Mouse (Mus musculus) heart, adult 2 months (tissue): Measurements from ENCODE around the gene Slc43a2. TPM values are rescaled to one million over a fixed set of nuclear protein-coding genes. Genes with fewer than 3 reads are reported as not detected.
A peak's percentile ranks its signal among the peaks of the same experiment; 100 is the strongest.

Source experiments
- DNase-seq, 2 experiments: peaks; one replicate each; pipeline ENCODE4 v3.0.0; 2021
- H3K27ac ChIP-seq: fragments of 200-600 bp; 2 replicates; pipeline ENCODE4 v1.8.1; 2022
- H3K27me3 ChIP-seq: fragments of 200-500 bp; 2 replicates; pipeline ENCODE4 v1.6.1; 2012; ENCODE audit warnings: mild to moderate bottlenecking, low read length, inconsistent platforms, mixed read lengths; ENCODE audit not compliant: control insufficient read depth, insufficient read depth
- H3K36me3 ChIP-seq: fragments of 200-500 bp; 2 replicates; pipeline ENCODE4 v1.6.1; 2012; ENCODE audit warnings: low read length, inconsistent platforms; ENCODE audit not compliant: control insufficient read depth, insufficient read depth
- H3K4me1 ChIP-seq: fragments of 200-500 bp; 2 replicates; pipeline ENCODE4 v1.6.1; 2011; ENCODE audit warnings: low read length; ENCODE audit not compliant: control insufficient read depth, insufficient read depth
- H3K4me3 ChIP-seq: fragments of 200-600 bp; 2 replicates; pipeline ENCODE4 v1.8.1; 2022
- H3K79me2 ChIP-seq: fragments of 200-500 bp; replicated peaks from 2 replicates; pipeline ENCODE4 v1.6.1; 2012; ENCODE audit warnings: mild to moderate bottlenecking, inconsistent platforms, low read length, moderate library complexity, mixed read lengths; ENCODE audit not compliant: control insufficient read depth, insufficient read depth
- H3K9ac ChIP-seq: fragments of 200-500 bp; 2 replicates; pipeline ENCODE4 v1.6.1; 2012; ENCODE audit warnings: low read depth, mild to moderate bottlenecking, control low read depth, inconsistent platforms, low read length, mixed read lengths
- CTCF ChIP-seq: fragments of 200-600 bp; IDR thresholded peaks from 2 replicates; pipeline ENCODE4 v1.8.1; 2022; ENCODE audit warnings: antibody characterized with exemption, mild to moderate bottlenecking, moderate library complexity
- EP300 ChIP-seq: fragments of 200-500 bp; IDR thresholded peaks from 2 replicates; pipeline ENCODE4 v1.6.1; 2011; ENCODE audit warnings: low read depth, low read length, control low read depth; ENCODE audit not compliant: insufficient read depth
- POLR2A ChIP-seq: fragments of 200-500 bp; IDR thresholded peaks from 2 replicates; pipeline ENCODE4 v1.6.1; 2011; ENCODE audit warnings: mild to moderate bottlenecking, low read depth, low read length, control low read depth; ENCODE audit not compliant: insufficient read depth
- WGBS: fragments of 180-500 bp; shearing (Covaris S2); methylation state at CpG from one replicate; pipeline ENCODE4 v1.1.7; 2018; 5-methylcytosine and 5-hydroxymethylcytosine counted together
- intact Hi-C: fragments of 180-260 bp; cut with DNase I; formaldehyde crosslinking; loops from one replicate; pipeline ENCODE4 v1.15.1; 2025
- microRNA-seq, 2 experiments: library from miRNA; unstranded; fragments of <30 nt; microRNA quantifications; one replicate each; pipeline ENCODE4 v1.2.0; 2021
- polyA plus RNA-seq: library from polyadenylated mRNA; depleted of rRNA; stranded (reverse); fragments of >200 nt; gene quantifications from 2 replicates; pipeline ENCODE4 v1.2.3, GENCODE M21; 2012; rRNA removed
- total RNA-seq, 2 experiments: library from RNA; stranded (reverse); gene quantifications; 2 replicates each; pipeline ENCODE4 v1.2.3; 2021

Gene Slc43a2
- total and polyA plus RNA-seq, 3 experiments = 13.6 to 14.6 (median 13.7) TPM

- Histone ChIP-seq H3K27ac (peak overlapping the region; percentile 93), H3K4me3 (no peak overlapping the region), H3K27me3 (no peaks in the 10 kb centered on the region), H3K79me2 (no peaks in the 10 kb centered on the region), H3K36me3 (peaks cover 31% of the 10 kb centered on the region), H3K9ac (no peak overlapping the region), H3K4me1 (peaks cover 22% of the 10 kb centered on the region)
- no peak for TF ChIP-seq POLR2A
- no peak for TF ChIP-seq CTCF
- TF ChIP-seq EP300 = no peak
- WGBS = 44% methylated on average over 2 of the region's 2 CpGs
- intact Hi-C loops = no loop called here
- DNase-seq = no peak
Measured at GRCm38 (mm10) chr11:75621426-75621825, 89.9 kb downstream of the Slc43a2 start.

- intact Hi-C loops = no loop called here
Measured at GRCm38 (mm10) chr11:75622588-75623329, 91.3 kb downstream of the Slc43a2 start.

GRCm38 (mm10) chr11:75624102-75624554, 92.6 kb downstream of the Slc43a2 start:
- peaks cover 31% of the 10 kb centered on the region for H3K36me3 ChIP-seq
- H3K27ac ChIP-seq = peak overlapping the region; percentile 93
- intact Hi-C loops = no loop called here
- peaks cover 22% of the 10 kb centered on the region for H3K4me1 ChIP-seq
- no peak for TF ChIP-seq CTCF
- peak; percentile 73; the same call in 1 of the 2 replicates for TF ChIP-seq EP300
- no peaks in the 10 kb centered on the region for H3K79me2 ChIP-seq
- DNase-seq = peak in 1 of 2 experiments; percentile 59
- peak overlapping the region; percentile 61 for H3K9ac ChIP-seq
- no peak overlapping the region for H3K4me3 ChIP-seq
- H3K27me3 ChIP-seq = no peaks in the 10 kb centered on the region
- 4% methylated on average over 2 of the region's 2 CpGs for WGBS

More at GRCm38 (mm10) chr11:75622588-75623329, 91.3 kb downstream of the Slc43a2 start:
- peak in 1 of 2 experiments; percentile 33 for DNase-seq
- no peak overlapping the region for H3K9ac ChIP-seq
- no peaks in the 10 kb centered on the region for H3K27me3 ChIP-seq
- 64% methylated on average over 2 of the region's 2 CpGs for whole genome bisulfite sequencing
- TF ChIP-seq CTCF = no peak
- no peak for TF ChIP-seq EP300
- TF ChIP-seq POLR2A = no peak
- H3K79me2 ChIP-seq = no peaks in the 10 kb centered on the region
- peak overlapping the region; percentile 93 for H3K27ac ChIP-seq
- peaks cover 22% of the 10 kb centered on the region for H3K4me1 ChIP-seq
- H3K36me3 ChIP-seq = peaks cover 31% of the 10 kb centered on the region
- no peak overlapping the region for H3K4me3 ChIP-seq

GRCm38 (mm10) chr11:75625820-75626219, 94.3 kb downstream of the Slc43a2 start:
- H3K27ac ChIP-seq = peak overlapping the region; percentile 93; the same call in 1 of the 2 replicates
- 86% methylated on average over 4 of the region's 4 CpGs for WGBS
- TF ChIP-seq POLR2A = no peak
- TF ChIP-seq EP300 = no peak
- no peak for TF ChIP-seq CTCF

More at GRCm38 (mm10) chr11:75625820-75626219, 94.3 kb downstream of the Slc43a2 start:
- H3K27me3 ChIP-seq = no peaks in the 10 kb centered on the region
- H3K36me3 ChIP-seq = peaks cover 29% of the 10 kb centered on the region
- no peak overlapping the region for H3K9ac ChIP-seq
- no peak for DNase-seq
- H3K79me2 ChIP-seq = no peaks in the 10 kb centered on the region
- intact Hi-C loops = loop anchor here (5.0 kb wide), 1 partner anchor 39 kb away; the partner anchor contains the start of gene Pitpna
- peaks cover 19% of the 10 kb centered on the region for H3K4me1 ChIP-seq
- H3K4me3 ChIP-seq = no peak overlapping the region

Small RNA genes within 50 kb of the gene (microRNA-seq; reads per million reads assigned to microRNA genes)
- 0 reads per million in 2 experiments for gene Mir3971

Other genes starting within 250 kb of the Slc43a2 start
- gene Rpa1, start 183.4 kb upstream of the Slc43a2 start, total RNA-seq = 10 to 100 TPM; 54.8 to 60.7 TPM
- gene Rpa1, start 183.4 kb upstream of the Slc43a2 start, polyA plus RNA-seq = 16.8 and 24.8 TPM in 2 replicates
- 1 to 10 TPM; 5.7 to 6.4 TPM for gene Smyd4, start 183.3 kb upstream of the Slc43a2 start, total RNA-seq
- 3.2 and 3.9 TPM in 2 replicates for gene Smyd4, start 183.3 kb upstream of the Slc43a2 start, polyA plus RNA-seq
- gene Serpinf1, start 109.0 kb upstream of the Slc43a2 start, total RNA-seq = 10 to 100 TPM; 17.4 to 28.5 TPM
- gene Serpinf1, start 109.0 kb upstream of the Slc43a2 start, polyA plus RNA-seq = 84.5 and 96.1 TPM in 2 replicates
- gene Serpinf2, start 92.1 kb upstream of the Slc43a2 start, total RNA-seq = not detected
- gene Serpinf2, start 92.1 kb upstream of the Slc43a2 start, polyA plus RNA-seq = 0.18 and 0.61 TPM in 2 replicates
- gene Wdr81, start 77.0 kb upstream of the Slc43a2 start, total RNA-seq = 1 to 10 TPM; 7.0 to 8.3 TPM
- 6.6 and 9.6 TPM in 2 replicates for gene Wdr81, start 77.0 kb upstream of the Slc43a2 start, polyA plus RNA-seq
- 1 to 10 TPM; 3.7 to 4.6 TPM for gene Tlcd2, start 70.0 kb upstream of the Slc43a2 start, total RNA-seq
- gene Tlcd2, start 70.0 kb upstream of the Slc43a2 start, polyA plus RNA-seq = 10.3 and 14.3 TPM in 2 replicates
- gene Prpf8, start 44.9 kb upstream of the Slc43a2 start, total RNA-seq = 10 to 100 TPM; 84.4 to 93.2 TPM
- 49.0 and 86.5 TPM in 2 replicates for gene Prpf8, start 44.9 kb upstream of the Slc43a2 start, polyA plus RNA-seq
- 10 to 100 TPM; 40.5 to 48.8 TPM for gene Rilp, start 21.6 kb upstream of the Slc43a2 start, total RNA-seq
- 39.2 and 62.0 TPM in 2 replicates for gene Rilp, start 21.6 kb upstream of the Slc43a2 start, polyA plus RNA-seq
- gene Scarf1, start 18.2 kb upstream of the Slc43a2 start, total RNA-seq = 1 to 10 TPM; 7.6 to 8.5 TPM
- gene Scarf1, start 18.2 kb upstream of the Slc43a2 start, polyA plus RNA-seq = 18.1 and 21.6 TPM in 2 replicates
- gene Pitpna, start 56.4 kb downstream of the Slc43a2 start, total RNA-seq = 10 to 100 TPM; 96.6 to 99.1 TPM
- gene Pitpna, start 56.4 kb downstream of the Slc43a2 start, polyA plus RNA-seq = 57.2 and 95.9 TPM in 2 replicates
- gene Inpp5k, start 99.3 kb downstream of the Slc43a2 start, total RNA-seq = 10 to 100 TPM; 24.5 to 30.2 TPM
- gene Inpp5k, start 99.3 kb downstream of the Slc43a2 start, polyA plus RNA-seq = 42.8 and 59.8 TPM in 2 replicates
- 100 to 1,000 TPM in 1 of 2 experiments, 10 to 100 TPM in 1; 96.9 to 105 TPM for gene Myo1c, start 118.8 kb downstream of the Slc43a2 start, total RNA-seq
- gene Myo1c, start 118.8 kb downstream of the Slc43a2 start, polyA plus RNA-seq = 68.7 and 94.7 TPM in 2 replicates
- 10 to 100 TPM; 82.9 to 90.3 TPM for gene Crk, start 147.6 kb downstream of the Slc43a2 start, total RNA-seq
- gene Crk, start 147.6 kb downstream of the Slc43a2 start, polyA plus RNA-seq = 27.6 and 64.4 TPM in 2 replicates
- gene Ywhae, start 201.2 kb downstream of the Slc43a2 start, total RNA-seq = 100 to 1,000 TPM; 503 to 554 TPM
- 206 and 352 TPM in 2 replicates for gene Ywhae, start 201.2 kb downstream of the Slc43a2 start, polyA plus RNA-seq